15 mouse cellular contexts compared by ENCODE assay signal in the genomic region with DNA sequence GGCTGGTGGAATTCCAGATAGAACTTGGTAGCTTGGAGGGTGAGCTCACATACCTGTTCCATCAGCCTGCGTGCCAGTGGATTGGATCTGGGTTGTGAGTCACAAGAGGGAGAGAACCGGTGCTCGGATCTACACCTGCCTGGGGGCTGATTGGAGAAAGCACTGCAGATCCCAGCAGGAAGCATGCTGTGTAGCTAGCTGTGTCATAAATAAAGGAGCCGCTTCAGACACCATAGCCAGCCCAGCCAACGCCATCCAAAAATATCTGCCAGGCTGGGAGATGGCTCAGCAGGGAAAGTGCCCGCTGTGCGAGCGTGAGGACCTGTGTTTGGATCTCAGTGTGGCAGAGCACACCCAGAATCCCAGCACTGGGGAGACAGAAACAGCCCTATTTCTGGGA.
DNase-seq lines count a peak whose midpoint lies in the region; ATAC-seq lines count a peak whose summit lies in the region.
"Had no signal": no experiment of that assay in that cellular context is flagged by ENCODE, and none has a peak within 500 bp of the region (broad histone marks: within the 10 kb centered on the region; RNA-seq: fewer than 3 reads in every experiment).

No protein-coding gene starts in this region.

- no peaks in the 10 kb centered on the region for H3K36me3 ChIP-seq in hindbrain, embryonic 13.5 days
- H3K36me3 ChIP-seq in hindbrain, embryonic 12.5 days: no peaks in the 10 kb centered on the region
- H3K36me3 ChIP-seq: limb, embryonic 10.5 days; midbrain, embryonic 10.5 days; neural tube, embryonic 12.5 days had no signal

- H3K4me1 ChIP-seq in hindbrain, embryonic 13.5 days (replicated peaks): peaks cover 15% of the 10 kb centered on the region; the same call in 1 of the 2 replicates
- H3K4me1 ChIP-seq in hindbrain, embryonic 12.5 days: peaks cover 3% of the 10 kb centered on the region; the same call in 1 of the 2 replicates
- H3K4me1 ChIP-seq: limb, embryonic 10.5 days; neural tube, embryonic 12.5 days had no signal

- no peak for ATAC-seq in hindbrain, embryonic 13.5 days (ENCODE audit: low FRiP score)
- no peak for ATAC-seq in hindbrain, embryonic 12.5 days (ENCODE audit: low FRiP score)
- ATAC-seq in frontal cortex, adult (ENCODE audit: low TSS enrichment): peak; percentile 96
- ATAC-seq in megakaryocyte, adult 5-6 weeks (ENCODE audit: poor library complexity, severe bottlenecking): no peak

- H3K27me3 ChIP-seq in hindbrain, embryonic 13.5 days: no peaks in the 10 kb centered on the region
- no peaks in the 10 kb centered on the region for H3K27me3 ChIP-seq in hindbrain, embryonic 12.5 days
- H3K27me3 ChIP-seq: neural tube, embryonic 12.5 days had no signal

- no peak overlapping the region for H3K4me2 ChIP-seq in hindbrain, embryonic 13.5 days
- no peak overlapping the region for H3K4me2 ChIP-seq in hindbrain, embryonic 12.5 days (replicated peaks)
- H3K4me2 ChIP-seq: neural tube, embryonic 12.5 days had no signal

- 0 out of 2 replicates have a peak overlapping the region, but pooled peaks have one; percentile 12 for H3K27ac ChIP-seq in hindbrain, embryonic 13.5 days
- no peak overlapping the region for H3K27ac ChIP-seq in hindbrain, embryonic 12.5 days
- H3K27ac ChIP-seq: limb, embryonic 10.5 days; midbrain, embryonic 10.5 days; neural tube, embryonic 12.5 days; stomach, postnatal 0 days had no signal

- H3K4me3 ChIP-seq in hindbrain, embryonic 13.5 days: no peak overlapping the region
- H3K4me3 ChIP-seq in hindbrain, embryonic 12.5 days: no peak overlapping the region
- H3K4me3 ChIP-seq: limb, embryonic 10.5 days; midbrain, embryonic 10.5 days; neural tube, embryonic 12.5 days had no signal

- H3K9me3 ChIP-seq in hindbrain, embryonic 13.5 days: no peaks in the 10 kb centered on the region
- no peaks in the 10 kb centered on the region for H3K9me3 ChIP-seq in hindbrain, embryonic 12.5 days (replicated peaks)
- H3K9me3 ChIP-seq: limb, embryonic 10.5 days; midbrain, embryonic 10.5 days; neural tube, embryonic 12.5 days had no signal

- H3K9ac ChIP-seq in hindbrain, embryonic 13.5 days: no peak overlapping the region
- no peak overlapping the region for H3K9ac ChIP-seq in hindbrain, embryonic 12.5 days
- H3K9ac ChIP-seq: neural tube, embryonic 12.5 days had no signal

- WGBS in hindbrain, embryonic 13.5 days: 65% methylated on average over 8 of the region's 8 CpGs
- WGBS in hindbrain, embryonic 12.5 days: 72% methylated on average over 8 of the region's 8 CpGs

- DNase-seq in layer of hippocampus, adult 9-11 months: peak; percentile 48
- peak; percentile 67 to 68 for DNase-seq in right cerebral cortex, adult 2 months (ENCODE audit: low spot score in 2 of 2)
- no peak for DNase-seq in kidney, postnatal 14 days
- DNase-seq in urinary bladder, adult 18-20 months (ENCODE audit: low spot score in 2 of 2): no peak
- DNase-seq: embryo, embryonic 11 days; kidney, adult 11 months; lung, adult 2 months had no signal

Comparison
In these comparisons a context has a peak if more than half of its experiments do, and no peak if none do; other contexts are left out.
1. DNase-seq: peak in layer of hippocampus, adult 9-11 months (single experiment) and right cerebral cortex, adult 2 months (2 of 2); none in kidney, postnatal 14 days (single experiment) and urinary bladder, adult 18-20 months (0 of 2).